Comparison of ENCODE assay signal across 8 mouse cellular contexts in the genomic region with DNA sequence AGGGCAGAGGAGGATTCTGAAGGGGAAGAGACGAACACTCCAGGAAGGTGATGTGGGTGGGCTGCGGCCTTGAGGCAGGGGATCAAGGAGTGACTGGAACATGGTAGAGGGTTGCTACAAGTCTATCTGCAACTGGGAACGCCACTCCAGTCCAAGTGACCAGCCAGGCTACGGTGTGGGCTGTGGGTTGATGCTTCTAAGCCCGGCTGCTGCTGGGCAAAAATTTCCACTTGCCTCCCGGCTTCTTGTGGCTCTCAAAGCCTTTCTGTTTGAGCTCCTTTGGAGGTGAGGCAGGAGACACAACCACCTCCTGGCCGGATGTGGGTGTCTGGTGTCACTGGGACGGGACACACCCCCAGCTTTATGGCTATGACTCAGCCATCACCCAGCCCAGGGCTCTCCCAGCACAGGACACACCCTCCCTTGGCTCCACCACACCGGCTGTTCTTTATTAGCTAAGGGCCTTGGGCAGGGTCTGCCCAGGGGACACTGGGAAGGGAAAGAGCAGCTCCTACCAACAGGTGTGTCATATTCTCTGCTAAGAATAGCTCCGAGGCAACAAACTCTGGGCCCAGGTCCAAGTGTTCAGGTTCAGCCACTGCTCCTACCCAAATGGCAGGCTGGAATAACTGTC. TPM values are rescaled to one million over a fixed set of nuclear protein-coding genes. Genes with fewer than 3 reads are reported as not detected.
DNase-seq lines count a peak whose midpoint lies in the region; ATAC-seq and TF ChIP-seq lines count a peak whose summit lies in the region.

No protein-coding gene starts in this region.

- no peak overlapping the region for H3K4me3 ChIP-seq in kidney, adult 2 months (ENCODE audit: insufficient read depth, low read depth, low read length)
- no peak overlapping the region for H3K4me3 ChIP-seq in lung, embryonic 15.5 days
- no peak overlapping the region for H3K4me3 ChIP-seq in stomach, embryonic 15.5 days (replicated peaks)

- TF ChIP-seq CTCF in kidney, adult 2 months (conservative IDR thresholded peaks at IDR 0.05; ENCODE audit: insufficient read depth, insufficient read length, low read depth, low read length), result no peak

- 48% methylated on average over 10 of the region's 10 CpGs for WGBS in kidney, adult 2 months
- WGBS in lung, embryonic 15.5 days, result 37% methylated on average over 10 of the region's 10 CpGs
- WGBS in stomach, embryonic 15.5 days, result 42% methylated on average over 10 of the region's 10 CpGs

- H3K9me3 ChIP-seq in lung, embryonic 15.5 days, result no peaks in the 10 kb centered on the region
- no peaks in the 10 kb centered on the region for H3K9me3 ChIP-seq in stomach, embryonic 15.5 days

- intact Hi-C loops in gastrocnemius, postnatal 14 days (cut with DNase I; ENCODE audit: low total_unique reads), result no loop called here

- ATAC-seq in lung, embryonic 15.5 days (ENCODE audit: borderline replicate concordance, extremely low read depth, low FRiP score, low TSS enrichment), result peak; percentile 73; the same call in 1 of the 2 replicates
- ATAC-seq in stomach, embryonic 15.5 days (ENCODE audit: insufficient read depth, low FRiP score, low read depth), result peak; percentile 97

- no peak for TF ChIP-seq POLR2A in kidney, adult 2 months (IDR thresholded peaks at IDR 0.05; ENCODE audit: low read depth, low read length)

- H3K36me3 ChIP-seq in kidney, adult 2 months (ENCODE audit: control insufficient read depth, insufficient read depth, low read length), result no peaks in the 10 kb centered on the region
- no peaks in the 10 kb centered on the region for H3K36me3 ChIP-seq in lung, embryonic 15.5 days
- no peaks in the 10 kb centered on the region for H3K36me3 ChIP-seq in stomach, embryonic 15.5 days

- H3K27ac ChIP-seq in kidney, adult 2 months (ENCODE audit: insufficient read depth, low read depth, low read length), result no peak overlapping the region; the same call in 1 of the 2 replicates
- peak overlapping the region; percentile 58 for H3K27ac ChIP-seq in lung, embryonic 15.5 days
- H3K27ac ChIP-seq in stomach, embryonic 15.5 days, result peak overlapping the region; percentile 89

- H3K9ac ChIP-seq in lung, embryonic 15.5 days, result no peak overlapping the region
- no peak overlapping the region for H3K9ac ChIP-seq in stomach, embryonic 15.5 days

- DNase-seq in 3134 (ENCODE audit: extremely low read depth, insufficient read length, low spot score) (peak; percentile 91), ZHBTc4 (ENCODE audit: low read depth, low spot score) (peak; percentile 74)
- DNase-seq in gastrocnemius, postnatal 14 days, result peak; percentile 73
- peak; percentile 62 for DNase-seq in kidney, adult 2 months
- DNase-seq in layer of hippocampus, adult 9-10 months (ENCODE audit: low spot score), result no peak
- no peak for DNase-seq in layer of hippocampus, postnatal 10 days (ENCODE audit: low spot score in 2 of 2)

- peaks cover 8% of the 10 kb centered on the region; the same call in 1 of the 2 replicates for H3K4me1 ChIP-seq in kidney, adult 2 months (ENCODE audit: control insufficient read depth, insufficient read depth, low read length)
- H3K4me1 ChIP-seq in lung, embryonic 15.5 days, result peaks cover 27% of the 10 kb centered on the region
- H3K4me1 ChIP-seq in stomach, embryonic 15.5 days, result peaks cover 13% of the 10 kb centered on the region

- H3K4me2 ChIP-seq in lung, embryonic 15.5 days, result peak overlapping the region; percentile 10; the same call in 1 of the 2 replicates
- peak overlapping the region; percentile 32 for H3K4me2 ChIP-seq in stomach, embryonic 15.5 days

- H3K27me3 ChIP-seq in kidney, adult 2 months (replicated peaks; ENCODE audit: control insufficient read depth, insufficient read depth, low read length), result no peaks in the 10 kb centered on the region
- H3K27me3 ChIP-seq in lung, embryonic 15.5 days, result no peaks in the 10 kb centered on the region
- H3K27me3 ChIP-seq in stomach, embryonic 15.5 days (replicated peaks), result no peaks in the 10 kb centered on the region

RNA-seq across cellular contexts. Expression of gene Pacsin2, which starts 9.5 kb away (rescaled TPM):
- total RNA-seq in gastrocnemius, postnatal 14 days (2021), result 10 to 100 TPM; 43.9 to 45.1 TPM
- polyA plus RNA-seq in kidney, adult 2 months (2012; rRNA removed), result 116 and 126 TPM in 2 replicates
- 68.1 and 70.9 TPM in 2 replicates for polyA plus RNA-seq in lung, embryonic 15.5 days (2015; fragmentation: Nextera tagmentation; extraction: Ambion mirVana)
- 64.0 and 69.1 TPM in 2 replicates for polyA plus RNA-seq in stomach, embryonic 15.5 days (2015; fragmentation: Nextera tagmentation; extraction: Ambion mirVana)
- total RNA-seq in layer of hippocampus, postnatal 10 days (2021), result 10 to 100 TPM; 38.3 to 49.7 TPM

RNA-seq across cellular contexts. Expression of gene Ttll1, which starts 36.7 kb away (rescaled TPM):
- 1 to 10 TPM; 3.6 to 5.1 TPM for total RNA-seq in gastrocnemius, postnatal 14 days (2021)
- 10.3 and 11.1 TPM in 2 replicates for polyA plus RNA-seq in kidney, adult 2 months (2012; rRNA removed)
- 21.0 and 23.1 TPM in 2 replicates for polyA plus RNA-seq in lung, embryonic 15.5 days (2015; fragmentation: Nextera tagmentation; extraction: Ambion mirVana)
- polyA plus RNA-seq in stomach, embryonic 15.5 days (2015; fragmentation: Nextera tagmentation; extraction: Ambion mirVana), result 19.8 and 20.1 TPM in 2 replicates
- total RNA-seq in layer of hippocampus, postnatal 10 days (2021), result 10 to 100 TPM; 49.4 to 53.1 TPM

RNA-seq across cellular contexts. Expression of gene Bik, which starts 52.7 kb away (rescaled TPM):
- total RNA-seq in gastrocnemius, postnatal 14 days (2021), result 1 to 10 TPM; 2.8 to 3.2 TPM
- 18.9 and 20.8 TPM in 2 replicates for polyA plus RNA-seq in kidney, adult 2 months (2012; rRNA removed)
- polyA plus RNA-seq in lung, embryonic 15.5 days (2015; fragmentation: Nextera tagmentation; extraction: Ambion mirVana), result 15.2 and 16.1 TPM in 2 replicates
- polyA plus RNA-seq in stomach, embryonic 15.5 days (2015; fragmentation: Nextera tagmentation; extraction: Ambion mirVana), result 5.8 TPM in 2 replicates
- total RNA-seq in layer of hippocampus, postnatal 10 days (2021), result not detected

Comparison
In these comparisons a context has a peak if more than half of its experiments do, and no peak if none do; other contexts are left out.
1. DNase-seq: peak in 3134 (single experiment), ZHBTc4 (single experiment), gastrocnemius, postnatal 14 days (single experiment) and kidney, adult 2 months (single experiment); none in layer of hippocampus, adult 9-10 months (single experiment) and layer of hippocampus, postnatal 10 days (0 of 2).